Mouse (Mus musculus) hindbrain, embryonic 12.5 days (tissue): ENCODE data around the gene Padi6. TPM values are rescaled to one million over a fixed set of nuclear protein-coding genes. Genes with fewer than 3 reads are reported as not detected.
A peak's percentile ranks its signal among the peaks of the same experiment; 100 is the strongest.

Experiments used
- ATAC-seq: fragments of 200-750 bp; cut with Nextera tagmentation; 2 replicates; pipeline ENCODE4 v1.8.0; 2017; ENCODE audit warnings: moderate TSS enrichment; ENCODE audit not compliant: low FRiP score
- H3K27ac ChIP-seq: fragments of 300-500 bp; sonication (generic); 2 replicates; pipeline ENCODE4 v1.5.1; 2016; ENCODE audit warnings: mild to moderate bottlenecking
- H3K27me3 ChIP-seq: fragments of 300-500 bp; sonication (generic); 2 replicates; pipeline ENCODE4 v1.6.1; 2016; ENCODE audit warnings: mild to moderate bottlenecking
- H3K36me3 ChIP-seq: fragments of 300-500 bp; sonication (generic); 2 replicates; pipeline ENCODE4 v1.6.1; 2016; ENCODE audit warnings: mild to moderate bottlenecking
- H3K4me1 ChIP-seq: fragments of 300-500 bp; sonication (generic); 2 replicates; pipeline ENCODE4 v1.6.1; 2016
- H3K4me2 ChIP-seq: fragments of 300-500 bp; sonication (generic); replicated peaks from 2 replicates; pipeline ENCODE4 v1.6.1; 2016; ENCODE audit warnings: mild to moderate bottlenecking
- H3K4me3 ChIP-seq: fragments of 300-500 bp; sonication (generic); 2 replicates; pipeline ENCODE4 v1.5.1; 2016; ENCODE audit warnings: mild to moderate bottlenecking
- H3K9ac ChIP-seq: fragments of 300-500 bp; sonication (generic); 2 replicates; pipeline ENCODE4 v1.6.1; 2016; ENCODE audit warnings: mild to moderate bottlenecking, moderate library complexity
- H3K9me3 ChIP-seq: fragments of 300-500 bp; sonication (generic); replicated peaks from 2 replicates; pipeline ENCODE4 v1.6.1; 2016; ENCODE audit warnings: mild to moderate bottlenecking
- WGBS: fragments of 180-500 bp; shearing (Covaris S2); methylation state at CpG from one replicate; pipeline ENCODE4 v1.1.7; 2016; 5-methylcytosine and 5-hydroxymethylcytosine counted together
- polyA plus RNA-seq: library from polyadenylated mRNA; unstranded; fragments of >200 nt; fragmentation: Nextera tagmentation; extraction: Ambion mirVana; gene quantifications from 2 replicates; pipeline ENCODE4 v1.2.1, GENCODE M21; 2016

Padi6 gene
- polyA plus RNA-seq, 1 experiment from 2014 or later, result 0.09 TPM

DNA sequence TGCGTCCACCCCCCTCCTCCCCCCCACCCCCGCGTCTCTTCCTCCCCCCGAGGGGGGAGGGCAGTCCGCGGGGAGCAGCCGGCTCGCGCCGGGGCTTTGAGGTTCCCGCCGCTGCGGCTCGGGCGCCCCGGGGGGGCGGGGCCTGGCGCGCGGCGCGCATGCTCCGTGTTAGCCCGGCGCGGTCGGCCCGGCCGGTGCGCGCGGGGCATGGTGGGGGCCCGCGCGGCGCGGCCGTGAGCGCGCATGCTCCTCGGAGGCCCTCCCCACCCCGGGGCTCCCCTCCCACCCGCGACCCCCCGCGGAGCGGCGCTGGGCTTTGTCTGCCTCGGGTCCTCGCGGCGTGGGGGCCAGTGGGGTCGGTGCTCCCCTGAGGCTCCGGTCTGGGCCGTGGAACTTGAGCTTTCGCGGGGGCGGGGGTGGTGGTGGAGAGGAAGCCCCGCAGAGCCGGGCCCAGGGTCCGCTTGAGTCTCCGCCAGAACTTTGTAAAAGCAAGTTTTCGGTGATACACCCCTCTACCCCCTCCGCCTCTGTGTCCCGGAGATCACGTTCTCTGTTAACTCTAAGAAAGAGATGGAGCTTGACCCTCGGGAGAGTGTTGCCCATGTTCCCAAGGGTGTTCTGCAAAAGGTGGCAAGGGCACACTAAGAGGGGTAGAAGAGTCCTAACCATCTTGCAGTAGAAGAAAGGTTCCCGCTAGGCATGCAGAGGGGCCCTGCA lies 39.7 kb downstream of the Padi6 start:
- Histone ChIP-seq H3K9ac (peak overlapping the region; percentile 96), H3K36me3 (peaks cover 26% of the 10 kb centered on the region), H3K27me3 (peaks cover 28% of the 10 kb centered on the region), H3K4me2 (peak overlapping the region; percentile 60), H3K4me3 (peak overlapping the region; percentile 82), H3K9me3 (no peaks in the 10 kb centered on the region), H3K4me1 (peaks cover 43% of the 10 kb centered on the region), H3K27ac (peak overlapping the region; percentile 98)
- 1% methylated on average over 32 of the region's 68 CpGs for WGBS
- ATAC-seq, result peak; percentile 84

DNA sequence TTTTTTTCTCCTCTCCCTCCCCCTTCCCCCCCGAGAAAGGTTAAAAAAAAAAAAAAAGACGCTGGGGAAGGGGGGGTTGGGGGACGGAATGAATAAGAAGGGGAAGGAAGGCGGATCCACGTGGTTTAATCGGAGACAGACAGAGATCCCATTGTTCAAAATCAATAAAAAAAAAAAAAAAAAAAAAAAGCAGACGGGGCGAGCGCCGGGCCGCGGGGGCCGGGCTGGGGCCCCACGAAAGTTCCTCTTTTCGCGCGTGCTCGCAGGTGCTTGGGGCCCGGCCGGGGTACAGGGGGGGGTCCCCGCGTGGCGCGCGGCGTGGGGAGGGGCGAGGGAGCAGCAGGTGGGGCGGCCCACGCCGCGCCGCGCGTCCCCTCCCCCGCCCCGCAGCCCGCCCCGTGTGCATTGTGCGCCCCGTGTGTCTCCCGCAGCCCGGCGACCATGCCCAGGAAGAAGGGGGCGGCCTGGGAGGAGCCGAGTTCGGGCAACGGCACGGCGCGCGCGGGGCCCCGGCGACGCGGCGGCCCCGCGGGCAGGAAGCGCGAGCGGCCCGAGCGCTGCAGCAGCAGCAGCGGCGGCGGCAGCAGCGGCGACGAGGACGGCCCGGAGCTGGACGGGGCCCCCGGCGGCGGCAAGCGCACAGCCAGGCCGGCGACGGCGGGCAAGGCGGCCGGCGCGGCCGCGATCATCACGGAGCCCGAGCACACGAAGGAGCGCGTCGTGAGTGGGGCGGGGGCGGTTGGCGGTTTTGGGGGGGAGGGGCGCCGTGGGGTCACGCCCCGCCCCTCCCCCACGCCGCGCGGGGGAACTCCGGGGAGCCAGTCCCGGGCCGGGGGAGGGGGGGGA lies 40.5 kb downstream of the Padi6 start:
- Histone ChIP-seq H3K27me3 (peaks cover 30% of the 10 kb centered on the region), H3K4me1 (peaks cover 37% of the 10 kb centered on the region), H3K9ac (peak overlapping the region; percentile 96), H3K27ac (peak overlapping the region; percentile 98), H3K36me3 (peaks cover 20% of the 10 kb centered on the region), H3K4me2 (peak overlapping the region; percentile 60), H3K4me3 (peak overlapping the region; percentile 82), H3K9me3 (no peaks in the 10 kb centered on the region)
- WGBS, result under 1% methylated on average over 49 of the region's 107 CpGs
- peak; percentile 12; the same call in 1 of the 2 replicates for ATAC-seq

DNA sequence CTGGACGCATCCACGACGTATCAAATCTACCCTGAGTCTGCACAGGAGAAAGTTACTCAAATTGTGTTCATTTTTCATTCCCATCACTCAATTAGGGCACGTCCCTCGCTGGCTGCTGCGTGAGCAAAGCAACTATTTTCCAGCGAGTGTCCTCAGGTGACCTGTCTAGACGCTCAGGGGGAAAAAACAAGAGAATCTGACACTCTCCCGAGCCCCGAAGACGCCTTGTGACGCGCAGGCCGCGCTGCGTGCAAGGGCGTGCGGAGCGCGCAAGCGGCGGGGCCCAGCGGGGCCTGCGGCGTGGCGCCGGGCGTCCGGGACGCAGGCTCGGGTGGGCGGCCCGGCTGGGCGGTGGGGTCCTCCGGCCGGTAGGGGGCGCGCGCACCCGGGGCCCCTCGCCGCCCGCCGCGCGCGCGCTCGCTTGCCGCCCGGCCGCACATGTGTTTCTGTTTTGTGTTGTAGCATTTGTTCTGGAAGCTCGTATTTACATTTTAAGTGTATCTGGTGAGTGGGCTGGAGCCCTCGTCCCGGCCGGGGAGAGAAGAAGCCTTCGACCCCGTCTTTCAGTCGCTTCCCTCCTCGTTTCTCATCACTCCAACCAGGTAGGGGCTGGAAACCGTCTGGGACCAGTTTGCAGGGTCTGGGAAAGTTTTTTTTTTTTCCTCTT lies 41.3 kb downstream of the Padi6 start:
- H3K9ac ChIP-seq, result peak overlapping the region; percentile 96
- peak overlapping the region; percentile 98 for H3K27ac ChIP-seq
- ATAC-seq, result peak; percentile 60; the same call in 1 of the 2 replicates
- peaks cover 34% of the 10 kb centered on the region for H3K4me1 ChIP-seq
- H3K4me3 ChIP-seq, result peak overlapping the region; percentile 82
- H3K9me3 ChIP-seq, result no peaks in the 10 kb centered on the region
- H3K36me3 ChIP-seq, result peaks cover 14% of the 10 kb centered on the region
- H3K4me2 ChIP-seq, result peak overlapping the region; percentile 60
- peaks cover 30% of the 10 kb centered on the region for H3K27me3 ChIP-seq
- under 1% methylated on average over 61 of the region's 61 CpGs for WGBS

DNA sequence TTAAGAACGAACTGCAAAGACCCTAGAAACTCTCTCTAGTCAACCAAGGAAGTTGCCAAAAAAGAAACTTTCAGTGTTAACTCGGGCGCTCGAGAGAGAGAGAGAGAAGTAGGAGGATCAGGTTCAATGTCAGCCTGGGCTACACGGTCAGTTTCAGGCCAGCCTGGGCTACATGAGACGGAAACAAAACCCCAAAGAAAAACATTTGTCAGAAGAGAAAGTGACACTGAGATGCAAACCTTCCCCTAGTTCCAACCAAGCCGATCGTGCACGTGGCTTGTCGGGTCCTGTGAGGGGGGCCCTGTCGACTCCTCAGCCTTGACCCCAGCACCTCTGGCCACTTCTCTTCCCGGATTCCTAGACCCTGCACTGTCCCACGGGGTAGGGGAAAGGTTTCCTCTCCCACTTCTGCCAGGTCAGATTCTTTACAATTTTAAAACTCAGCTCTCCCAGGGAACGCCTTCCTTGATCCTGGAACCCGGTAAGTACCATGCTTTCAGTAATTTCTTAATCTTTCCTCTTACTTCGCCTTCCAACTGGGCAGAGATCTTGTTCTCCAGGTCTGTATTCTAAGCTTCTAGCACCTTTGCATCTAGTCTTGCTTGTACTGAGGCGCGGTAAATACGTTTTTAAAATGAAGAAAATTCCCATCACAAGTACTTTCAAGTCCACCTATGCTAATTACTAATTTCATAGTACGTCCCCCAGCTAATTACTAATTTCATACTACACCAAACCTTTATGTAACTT lies 42.0 kb downstream of the Padi6 start, which contains the start of gene Rcc2:
TSS of gene Rcc2 (plus strand) at position 273 of the 750 bp plus-strand sequence.
- Histone ChIP-seq H3K27ac (peak within 1 kb of the TSS; percentile 98), H3K36me3 (peaks cover 6% of the 10 kb centered on the region), H3K4me2 (peak within 1 kb of the TSS; percentile 60), H3K9ac (peak within 1 kb of the TSS; percentile 96), H3K4me3 (peak within 1 kb of the TSS; percentile 82), H3K27me3 (peaks cover 30% of the 10 kb centered on the region), H3K4me1 (peaks cover 34% of the 10 kb centered on the region), H3K9me3 (no peaks in the 10 kb centered on the region)
- no peak for ATAC-seq
- 6% methylated on average over 20 of the region's 20 CpGs for WGBS

DNA sequence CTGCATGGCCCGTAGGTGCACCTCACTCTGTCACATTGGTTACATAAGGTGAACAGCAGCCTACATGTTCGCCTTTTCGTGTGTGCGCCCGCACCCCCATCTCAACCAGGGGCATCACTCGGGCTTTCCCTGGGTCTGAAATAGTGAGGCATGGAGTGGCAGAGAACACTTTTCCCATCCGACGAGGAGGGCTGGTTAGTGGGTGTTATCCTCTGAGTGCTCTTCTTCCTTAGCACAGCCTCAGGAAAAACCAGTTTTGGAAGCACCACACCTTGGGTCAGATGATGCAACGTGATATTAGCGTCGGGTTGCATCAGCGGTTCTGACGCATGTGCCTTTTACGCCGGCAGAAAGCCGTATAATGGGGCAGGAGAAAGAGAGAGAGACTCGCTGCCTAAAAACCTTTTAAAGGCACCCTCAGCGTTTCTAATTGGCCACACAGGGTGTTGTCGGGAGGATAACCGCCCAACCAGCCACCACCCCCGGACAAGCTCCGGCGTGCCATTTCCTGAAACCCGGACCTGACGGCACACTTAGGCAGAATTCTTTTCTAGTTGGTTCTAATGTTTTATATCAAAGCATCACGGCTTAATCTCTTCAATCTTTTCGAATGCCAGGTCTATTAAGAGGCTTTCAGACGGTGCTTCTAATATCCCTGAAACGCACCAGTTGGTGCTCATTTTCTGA lies 42.9 kb downstream of the Padi6 start:
- peak overlapping the region; percentile 24 for H3K4me3 ChIP-seq
- H3K36me3 ChIP-seq, result peaks cover 5% of the 10 kb centered on the region; the same call in 1 of the 2 replicates
- H3K27me3 ChIP-seq, result peaks cover 30% of the 10 kb centered on the region
- peaks cover 31% of the 10 kb centered on the region for H3K4me1 ChIP-seq
- peak overlapping the region; percentile 60 for H3K4me2 ChIP-seq
- H3K9ac ChIP-seq, result no peak overlapping the region
- no peaks in the 10 kb centered on the region for H3K9me3 ChIP-seq
- 7% methylated on average over 29 of the region's 29 CpGs for WGBS
- no peak overlapping the region for H3K27ac ChIP-seq
- no peak for ATAC-seq

DNA sequence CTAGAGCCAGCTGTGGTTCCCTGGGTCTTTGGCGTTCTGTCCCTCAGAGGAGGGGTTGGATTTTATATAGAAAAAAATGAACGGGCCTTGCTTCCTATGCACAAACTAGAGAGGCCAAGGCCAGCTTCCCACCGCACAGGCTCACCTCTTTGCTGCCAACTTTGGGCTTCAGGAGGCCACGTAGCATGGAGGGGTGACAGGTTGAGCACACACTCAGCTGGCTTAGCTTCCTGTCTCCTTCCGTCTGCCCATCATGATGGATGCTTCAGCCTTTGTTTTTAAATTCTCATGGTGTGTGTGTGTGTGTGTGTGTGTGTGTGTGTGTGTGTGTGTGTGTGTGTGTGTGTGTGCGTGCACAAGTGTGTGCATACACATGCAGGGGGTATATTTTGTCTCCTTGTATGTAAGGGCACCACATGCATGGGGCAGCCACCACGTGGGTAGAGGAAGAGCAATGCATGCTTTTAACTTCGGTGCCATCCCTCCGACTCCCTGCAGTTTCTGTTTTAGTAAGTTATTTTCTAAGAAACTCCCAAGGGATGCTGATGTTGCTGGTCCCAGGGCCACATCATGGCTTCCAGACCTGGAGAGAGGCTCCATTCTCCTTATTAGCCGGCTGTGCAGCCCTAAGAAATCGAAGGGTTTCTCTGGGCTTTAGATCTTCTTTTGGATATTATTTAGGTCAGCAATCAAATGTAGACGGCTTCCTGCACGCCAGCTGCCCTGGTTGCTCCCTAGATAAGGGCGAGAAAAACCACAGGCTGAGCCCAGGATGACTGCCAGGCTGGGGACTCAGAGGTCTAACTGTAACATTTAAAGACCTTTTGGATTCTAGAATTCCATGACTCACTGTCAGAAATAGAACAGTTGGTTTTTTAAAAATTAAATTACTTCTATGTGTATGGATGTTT lies 46.5 kb downstream of the Padi6 start:
- Histone ChIP-seq H3K9me3 (no peaks in the 10 kb centered on the region), H3K27me3 (peaks cover 34% of the 10 kb centered on the region)
- 80% methylated on average over 13 of the region's 14 CpGs for WGBS

DNA sequence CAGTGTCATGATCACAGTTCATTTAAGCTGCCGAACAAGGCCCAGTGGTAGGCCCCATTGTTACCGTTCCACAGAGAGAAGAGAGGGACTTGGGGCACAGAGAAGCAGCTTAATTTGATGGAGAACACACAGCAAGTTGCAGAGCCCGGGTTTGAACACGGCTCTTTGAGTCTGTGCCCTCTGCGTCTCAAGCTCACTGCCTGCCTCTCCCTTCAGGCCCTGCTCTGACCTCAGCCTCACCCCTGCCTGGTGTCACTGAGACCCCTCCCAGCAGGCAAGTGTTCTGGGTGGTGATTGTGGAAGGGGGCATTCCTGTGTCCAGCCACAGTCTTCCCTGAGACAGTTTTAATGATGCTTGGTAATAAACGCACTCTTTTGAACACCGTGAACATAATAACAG lies 47.3 kb downstream of the Padi6 start:
- Histone ChIP-seq H3K4me3 (no peak overlapping the region), H3K36me3 (no peaks in the 10 kb centered on the region), H3K9me3 (no peaks in the 10 kb centered on the region), H3K4me2 (no peak overlapping the region), H3K27me3 (peaks cover 29% of the 10 kb centered on the region), H3K9ac (no peak overlapping the region), H3K4me1 (peaks cover 9% of the 10 kb centered on the region), H3K27ac (no peak overlapping the region)
- no peak for ATAC-seq
- WGBS, result 73% methylated on average over 7 of the region's 7 CpGs

More for the DNA sequence above, 46.5 kb downstream of the Padi6 start:
- H3K4me3 ChIP-seq, result no peak overlapping the region
- H3K4me1 ChIP-seq, result peaks cover 14% of the 10 kb centered on the region
- no peak overlapping the region for H3K4me2 ChIP-seq
- ATAC-seq, result no peak
- H3K27ac ChIP-seq, result no peak overlapping the region
- no peaks in the 10 kb centered on the region for H3K36me3 ChIP-seq
- H3K9ac ChIP-seq, result no peak overlapping the region

DNA sequence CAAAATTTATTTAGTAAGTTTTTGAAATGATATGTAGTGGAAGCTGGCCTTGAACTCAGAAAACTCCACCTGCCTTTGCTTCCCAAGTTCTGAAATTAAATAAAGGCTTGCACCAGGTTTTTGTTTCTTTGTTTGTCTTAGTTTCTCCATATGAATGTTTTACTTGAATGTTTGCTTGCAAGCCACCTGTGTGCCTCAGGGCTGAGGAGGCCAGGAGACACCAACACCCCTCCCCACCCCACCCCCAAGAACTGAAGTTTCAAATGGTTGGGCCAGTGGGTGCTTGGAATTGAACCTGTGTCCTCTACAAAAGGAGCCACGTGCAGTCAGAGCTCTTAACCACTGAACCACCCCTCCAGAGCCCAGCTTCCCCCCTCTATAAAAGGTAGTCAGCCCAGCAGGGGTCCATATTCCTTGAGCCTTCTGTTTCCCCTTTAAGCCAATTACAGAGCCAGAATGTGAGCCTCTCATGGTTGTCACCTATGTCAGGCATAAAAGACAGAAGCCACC lies 47.8 kb downstream of the Padi6 start:
- ATAC-seq, result no peak
- Histone ChIP-seq H3K27ac (no peak overlapping the region), H3K4me3 (no peak overlapping the region), H3K36me3 (no peaks in the 10 kb centered on the region), H3K9me3 (no peaks in the 10 kb centered on the region), H3K9ac (no peak overlapping the region), H3K4me1 (peaks cover 4% of the 10 kb centered on the region), H3K27me3 (peaks cover 23% of the 10 kb centered on the region), H3K4me2 (no peak overlapping the region)
- WGBS, result 25% methylated on average over 1 of the region's 1 CpGs

DNA sequence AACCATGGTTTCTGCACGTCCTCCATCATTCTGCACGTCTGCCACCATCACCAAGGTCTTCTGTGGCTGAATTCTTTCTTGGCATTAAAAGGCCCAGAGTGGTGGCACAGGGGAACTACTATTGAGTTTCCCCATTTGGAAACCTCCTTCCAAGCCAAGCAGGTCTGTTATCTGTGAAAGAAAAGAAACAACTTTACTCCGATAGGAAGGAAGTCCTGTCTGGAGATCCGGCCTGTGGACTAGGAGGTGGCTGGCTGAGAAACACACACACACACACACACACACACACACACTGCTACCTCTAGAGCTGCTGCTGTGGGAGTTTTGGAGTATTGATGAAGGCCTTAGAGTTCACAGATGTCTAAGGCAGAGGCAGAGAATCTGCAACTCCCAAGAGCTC lies 48.9 kb downstream of the Padi6 start:
- H3K27ac ChIP-seq, result no peak overlapping the region
- 86% methylated on average over 4 of the region's 4 CpGs for WGBS

DNA sequence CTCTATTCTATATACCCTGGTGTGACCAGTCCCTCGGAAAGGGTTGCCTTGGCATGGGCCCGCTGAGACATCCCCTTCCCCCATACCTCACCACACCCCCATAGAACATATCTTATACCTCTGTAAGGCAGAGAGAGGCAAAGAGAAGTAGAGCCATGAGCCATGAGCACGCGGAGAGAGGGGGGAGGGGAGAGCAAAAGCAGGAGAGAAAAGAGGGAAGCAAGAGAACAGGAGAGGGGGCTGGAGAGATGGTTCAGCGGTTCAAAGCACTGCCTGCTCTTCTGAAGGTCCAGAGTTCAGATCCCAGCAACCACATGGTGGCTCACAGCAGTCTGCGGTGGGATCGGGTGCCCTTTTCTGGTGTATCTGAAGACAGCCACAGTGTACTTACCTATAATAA lies 51.0 kb downstream of the Padi6 start:
- no peak for ATAC-seq
- 60% methylated on average over 7 of the region's 7 CpGs for WGBS
- no peak overlapping the region for H3K9ac ChIP-seq
- H3K4me2 ChIP-seq, result no peak overlapping the region
- H3K27me3 ChIP-seq, result peaks cover 6% of the 10 kb centered on the region; the same call in 1 of the 2 replicates
- no peaks in the 10 kb centered on the region for H3K9me3 ChIP-seq
- H3K4me1 ChIP-seq, result no peaks in the 10 kb centered on the region
- no peaks in the 10 kb centered on the region for H3K36me3 ChIP-seq
- H3K27ac ChIP-seq, result no peak overlapping the region
- no peak overlapping the region for H3K4me3 ChIP-seq

More for the DNA sequence above, 48.9 kb downstream of the Padi6 start:
- H3K9me3 ChIP-seq, result no peaks in the 10 kb centered on the region
- no peaks in the 10 kb centered on the region for H3K36me3 ChIP-seq
- H3K9ac ChIP-seq, result no peak overlapping the region
- H3K4me3 ChIP-seq, result no peak overlapping the region
- H3K4me2 ChIP-seq, result no peak overlapping the region
- peaks cover 12% of the 10 kb centered on the region for H3K27me3 ChIP-seq
- no peak for ATAC-seq
- H3K4me1 ChIP-seq, result no peaks in the 10 kb centered on the region
